Mouse (Mus musculus) hindbrain, embryonic 14.5 days (tissue): ENCODE results near the gene D430041D05Rik. TPM values are rescaled to one million over a fixed set of nuclear protein-coding genes. Genes with fewer than 3 reads are reported as not detected.
A peak's percentile ranks its signal among the peaks of the same experiment; 100 is the strongest.
"Not testable (repeated sequence)": the region's sequence is repeated elsewhere in the genome, so short reads cannot be mapped to it uniquely, and the experiment has no call there.

Source experiments
- ATAC-seq: fragments of 200-750 bp; cut with Nextera tagmentation; 2 replicates; pipeline ENCODE4 v1.8.0; 2017; ENCODE audit warnings: moderate number of reproducible peaks, mild to moderate bottlenecking, moderate TSS enrichment, moderate library complexity; ENCODE audit not compliant: low FRiP score
- DNase-seq: peaks from one replicate; pipeline ENCODE4 v3.0.0-alpha.2; 2015; ENCODE audit warnings: low spot score
- H3K27ac ChIP-seq: fragments of 300-500 bp; sonication (generic); 2 replicates; pipeline ENCODE4 v1.5.1; 2014; ENCODE audit warnings: mild to moderate bottlenecking, moderate library complexity
- H3K27me3 ChIP-seq: fragments of 300-500 bp; sonication (generic); 2 replicates; pipeline ENCODE4 v1.6.1; 2014; ENCODE audit warnings: mild to moderate bottlenecking, low read length, mixed read lengths; ENCODE audit not compliant: control insufficient read depth, insufficient read depth
- H3K36me3 ChIP-seq: fragments of 300-500 bp; sonication (generic); replicated peaks from 2 replicates; pipeline ENCODE4 v1.6.1; 2014; ENCODE audit not compliant: control insufficient read depth, insufficient read depth
- H3K4me1 ChIP-seq: fragments of 300-500 bp; sonication (generic); replicated peaks from 2 replicates; pipeline ENCODE4 v1.6.1; 2014; ENCODE audit warnings: antibody characterized with exemption, low read length, mixed read lengths; ENCODE audit not compliant: control insufficient read depth, insufficient read depth
- H3K4me2 ChIP-seq: fragments of 300-500 bp; sonication (generic); replicated peaks from 2 replicates; pipeline ENCODE4 v1.6.1; 2014; ENCODE audit warnings: mild to moderate bottlenecking, moderate library complexity
- H3K4me3 ChIP-seq: fragments of 300-500 bp; sonication (generic); replicated peaks from 2 replicates; pipeline ENCODE4 v1.5.1; 2014; ENCODE audit warnings: mild to moderate bottlenecking, low read length
- H3K9ac ChIP-seq: fragments of 300-500 bp; sonication (generic); 2 replicates; pipeline ENCODE4 v1.6.1; 2014
- H3K9me3 ChIP-seq: fragments of 300-500 bp; sonication (generic); 2 replicates; pipeline ENCODE4 v1.6.1; 2016; ENCODE audit warnings: low read length; ENCODE audit not compliant: control insufficient read depth
- WGBS: fragments of 180-500 bp; shearing (Covaris S2); extraction: QIAGEN DNeasy Blood & Tissue Kit; methylation state at CpG from one replicate; pipeline ENCODE4 v1.1.7; 2014; 5-methylcytosine and 5-hydroxymethylcytosine counted together
- polyA plus RNA-seq: library from polyadenylated mRNA; unstranded; fragments of >200 nt; fragmentation: Nextera tagmentation; extraction: Ambion mirVana; gene quantifications from 2 replicates; pipeline ENCODE4 v1.2.1, GENCODE M21; 2014

D430041D05Rik gene
- polyA plus RNA-seq, 1 experiment from 2014 or later = 13.4 TPM

- peak overlapping the region; percentile 98 for H3K4me2 ChIP-seq
- peak overlapping the region; percentile 78; the same call in 1 of the 2 replicates for H3K4me3 ChIP-seq
- no peaks in the 10 kb centered on the region for H3K36me3 ChIP-seq
- 42% methylated on average over 3 of the region's 3 CpGs for WGBS
- H3K27ac ChIP-seq = no peak overlapping the region
- ATAC-seq (no peak), DNase-seq (no peak)
- peak overlapping the region; percentile 75; the same call in 1 of the 2 replicates for H3K9ac ChIP-seq
- H3K27me3 ChIP-seq = no peaks in the 10 kb centered on the region; the same call in 1 of the 2 replicates
- H3K9me3 ChIP-seq = no peaks in the 10 kb centered on the region
- H3K4me1 ChIP-seq = peaks cover 7% of the 10 kb centered on the region; the same call in 1 of the 2 replicates
Observed at GRCm38 (mm10) chr2:104123540-104123939, 287.3 kb downstream of the D430041D05Rik start.

- Histone ChIP-seq H3K36me3 (no peaks in the 10 kb centered on the region), H3K4me2 (peak within 1 kb of the TSS; percentile 98), H3K9me3 (no peaks in the 10 kb centered on the region), H3K4me1 (peaks cover 7% of the 10 kb centered on the region; the same call in 1 of the 2 replicates), H3K9ac (peak within 1 kb of the TSS; percentile 75), H3K27me3 (no peaks in the 10 kb centered on the region; the same call in 1 of the 2 replicates), H3K4me3 (peak within 1 kb of the TSS; percentile 78), H3K27ac (no peak within 1 kb of the TSS)
- DNase-seq = peak; percentile 91
- peak; percentile 94 for ATAC-seq
- 1% methylated on average over 72 of the region's 74 CpGs for WGBS
Observed at GRCm38 (mm10) chr2:104122505-104123378, 288.1 kb downstream of the D430041D05Rik start, which contains the start of gene A930018P22Rik. A930018P22Rik (plus strand) TSS chr2:104122769.

- Histone ChIP-seq H3K4me2 (peak overlapping the region; percentile 98), H3K9me3 (no peaks in the 10 kb centered on the region), H3K9ac (0 out of 2 replicates have a peak overlapping the region, but pooled peaks have one; percentile 75), H3K4me1 (peaks cover 7% of the 10 kb centered on the region; the same call in 1 of the 2 replicates), H3K27me3 (no peaks in the 10 kb centered on the region; the same call in 1 of the 2 replicates), H3K4me3 (peak overlapping the region; percentile 78), H3K27ac (no peak overlapping the region), H3K36me3 (no peaks in the 10 kb centered on the region)
- no peak for ATAC-seq
- WGBS = 81% methylated on average over 8 of the region's 8 CpGs
- DNase-seq = no peak
Observed at GRCm38 (mm10) chr2:104121681-104122504, 288.9 kb downstream of the D430041D05Rik start.

GRCm38 (mm10) chr2:104120312-104120711 lies 290.5 kb downstream of the D430041D05Rik start:
- Histone ChIP-seq H3K4me1 (peaks cover 7% of the 10 kb centered on the region; the same call in 1 of the 2 replicates), H3K9me3 (no peaks in the 10 kb centered on the region), H3K9ac (no peak overlapping the region), H3K27me3 (no peaks in the 10 kb centered on the region; the same call in 1 of the 2 replicates), H3K4me3 (no peak overlapping the region), H3K36me3 (no peaks in the 10 kb centered on the region), H3K27ac (no peak overlapping the region), H3K4me2 (no peak overlapping the region)
- ATAC-seq = no peak
- DNase-seq = no peak
- WGBS = 63% methylated on average over 6 of the region's 6 CpGs

GRCm38 (mm10) chr2:104119097-104119496 lies 291.7 kb downstream of the D430041D05Rik start:
- Histone ChIP-seq H3K4me1 (peaks cover 7% of the 10 kb centered on the region; the same call in 1 of the 2 replicates), H3K27ac (no peak overlapping the region), H3K36me3 (no peaks in the 10 kb centered on the region), H3K9ac (no peak overlapping the region), H3K27me3 (no peaks in the 10 kb centered on the region; the same call in 1 of the 2 replicates), H3K4me2 (no peak overlapping the region), H3K9me3 (no peaks in the 10 kb centered on the region), H3K4me3 (no peak overlapping the region)
- DNase-seq (no peak), ATAC-seq (no peak)
- 77% methylated on average over 1 of the region's 1 CpGs for WGBS

- not testable (repeated sequence) for H3K9me3 ChIP-seq, H3K9ac ChIP-seq, H3K27me3 ChIP-seq, H3K4me3 ChIP-seq, ATAC-seq, H3K4me1 ChIP-seq, DNase-seq, H3K36me3 ChIP-seq, H3K27ac ChIP-seq, H3K4me2 ChIP-seq
Observed at GRCm38 (mm10) chr2:104117173-104117572, 293.6 kb downstream of the D430041D05Rik start.

- no peaks in the 10 kb centered on the region for H3K27me3 ChIP-seq
- H3K9ac ChIP-seq = no peak overlapping the region
- no peak overlapping the region for H3K4me2 ChIP-seq
- no peaks in the 10 kb centered on the region for H3K36me3 ChIP-seq
- H3K27ac ChIP-seq = no peak overlapping the region
- H3K4me3 ChIP-seq = no peak overlapping the region
- WGBS = 81% methylated on average over 3 of the region's 3 CpGs
- H3K9me3 ChIP-seq = no peaks in the 10 kb centered on the region
- no peak for ATAC-seq
- DNase-seq = no peak
- no peaks in the 10 kb centered on the region for H3K4me1 ChIP-seq
Observed at GRCm38 (mm10) chr2:104114898-104115297, 295.9 kb downstream of the D430041D05Rik start.

- DNase-seq, H3K27ac ChIP-seq, ATAC-seq, H3K36me3 ChIP-seq, H3K27me3 ChIP-seq, H3K4me1 ChIP-seq, H3K4me3 ChIP-seq, H3K9ac ChIP-seq, H3K4me2 ChIP-seq, H3K9me3 ChIP-seq: not testable (repeated sequence)
Observed at GRCm38 (mm10) chr2:104113563-104113962, 297.2 kb downstream of the D430041D05Rik start.
